ENCODE assay signal across 8 mouse cellular contexts in genomic region chr2:140500951-140501350, GRCm38 (mm10).
DNase-seq lines count a peak whose midpoint lies in the region; ATAC-seq lines count a peak whose summit lies in the region.

No protein-coding gene starts in this region.

- H3K27me3 ChIP-seq in embryonic facial prominence, embryonic 14.5 days (replicated peaks; ENCODE audit: control insufficient read depth, insufficient read depth, low read length): no peaks in the 10 kb centered on the region
- H3K27me3 ChIP-seq in hindbrain, embryonic 16.5 days (replicated peaks; ENCODE audit: control insufficient read depth, insufficient read depth, low read length): no peaks in the 10 kb centered on the region

- H3K36me3 ChIP-seq in embryonic facial prominence, embryonic 14.5 days (ENCODE audit: control insufficient read depth, insufficient read depth, low read length): no peaks in the 10 kb centered on the region
- H3K36me3 ChIP-seq in hindbrain, embryonic 16.5 days (ENCODE audit: control insufficient read depth, insufficient read depth, low read length): no peaks in the 10 kb centered on the region

- H3K9ac ChIP-seq in embryonic facial prominence, embryonic 14.5 days (ENCODE audit: low read depth, low read length): no peak overlapping the region; the same call in 1 of the 2 replicates
- H3K9ac ChIP-seq in hindbrain, embryonic 16.5 days (ENCODE audit: low read depth, low read length): no peak overlapping the region

- 0 out of 2 replicates have a peak, but pooled peaks have one; percentile 78 for ATAC-seq in embryonic facial prominence, embryonic 14.5 days (ENCODE audit: low read depth)
- peak; percentile 91 for ATAC-seq in hindbrain, embryonic 16.5 days
- no peak for ATAC-seq in CD4-positive, CD25-positive, alpha-beta regulatory T cell, adult 4 months

- no peak overlapping the region for H3K4me2 ChIP-seq in embryonic facial prominence, embryonic 14.5 days (ENCODE audit: low read depth, low read length)
- no peak overlapping the region for H3K4me2 ChIP-seq in hindbrain, embryonic 16.5 days (ENCODE audit: low read length)

- H3K4me1 ChIP-seq in embryonic facial prominence, embryonic 14.5 days (ENCODE audit: control insufficient read depth, insufficient read depth, low read length): no peaks in the 10 kb centered on the region
- no peaks in the 10 kb centered on the region for H3K4me1 ChIP-seq in hindbrain, embryonic 16.5 days (ENCODE audit: control insufficient read depth, insufficient read depth, low read depth, low read length)

- peak; percentile 14 for DNase-seq in 3134 (ENCODE audit: extremely low read depth, insufficient read length, low spot score)
- DNase-seq in adrenal gland, adult 8-10 months: peak; percentile 3
- peak; percentile 84 for DNase-seq in embryonic facial prominence, embryonic 14.5 days (ENCODE audit: low spot score)
- DNase-seq in left cerebral cortex, adult 11 months (ENCODE audit: low spot score): peak; percentile 74
- peak; percentile 40 to 47 for DNase-seq in lung, postnatal 4 days
- peak; percentile 59 for DNase-seq in right cerebral cortex, postnatal 25 days

- 25% methylated on average over 5 of the region's 5 CpGs for WGBS in embryonic facial prominence, embryonic 14.5 days
- WGBS in hindbrain, embryonic 16.5 days: 26% methylated on average over 5 of the region's 5 CpGs

- no peak overlapping the region for H3K4me3 ChIP-seq in embryonic facial prominence, embryonic 14.5 days (ENCODE audit: low read depth, low read length)
- H3K4me3 ChIP-seq in hindbrain, embryonic 16.5 days (ENCODE audit: low read length): no peak overlapping the region

- no peaks in the 10 kb centered on the region for H3K9me3 ChIP-seq in embryonic facial prominence, embryonic 14.5 days (ENCODE audit: control insufficient read depth, low read length)
- H3K9me3 ChIP-seq in hindbrain, embryonic 16.5 days (ENCODE audit: control insufficient read depth, low read length): no peaks in the 10 kb centered on the region

- no peak overlapping the region for H3K27ac ChIP-seq in embryonic facial prominence, embryonic 14.5 days (replicated peaks; ENCODE audit: low read depth, low read length)
- no peak overlapping the region for H3K27ac ChIP-seq in hindbrain, embryonic 16.5 days (ENCODE audit: low read depth, low read length)

Comparison
In these comparisons a context has a peak if more than half of its experiments do, and no peak if none do; other contexts are left out.
1. DNase-seq: peak in every context shown above with its lines; median percentile 84 in embryonic facial prominence, embryonic 14.5 days; 74 in left cerebral cortex, adult 11 months; 59 in right cerebral cortex, postnatal 25 days; 44 in lung, postnatal 4 days; 14 in 3134; 3 in adrenal gland, adult 8-10 months.